In the genomic region with DNA sequence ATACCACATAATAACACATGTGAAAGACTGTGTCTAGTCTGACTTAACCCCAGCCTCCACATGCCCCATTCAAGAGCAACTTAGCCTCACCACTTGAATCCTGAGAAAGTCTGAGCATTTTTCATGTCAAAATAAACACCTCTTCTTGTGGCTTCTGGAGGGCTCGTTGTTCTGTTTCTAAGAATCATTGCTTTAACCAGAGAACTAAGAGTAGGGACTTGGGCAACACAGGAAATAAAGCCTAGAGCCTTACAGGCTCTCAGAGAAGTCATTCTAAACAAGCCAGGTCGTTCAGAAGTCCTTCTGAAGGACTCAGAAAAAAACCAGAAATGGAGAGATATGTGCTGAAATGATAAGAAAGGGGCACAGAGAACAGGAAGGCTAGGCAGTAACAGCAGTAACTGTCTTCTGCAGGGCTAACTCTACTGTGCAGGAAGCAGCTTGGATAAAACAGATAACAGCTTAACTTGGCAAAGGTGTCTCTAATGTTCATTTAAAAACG, we compare ENCODE assay signal across 22 mouse cellular contexts. TPM values are rescaled to one million over a fixed set of nuclear protein-coding genes. Genes with fewer than 3 reads are reported as not detected.
A peak's percentile ranks its signal among the peaks of the same experiment; 100 is the strongest.
DNase-seq lines count a peak whose midpoint lies in the region; ATAC-seq and TF ChIP-seq lines count a peak whose summit lies in the region.
"Had no signal": no experiment of that assay in that cellular context is flagged by ENCODE, and none has a peak within 500 bp of the region (broad histone marks: within the 10 kb centered on the region; RNA-seq: fewer than 3 reads in every experiment).

No protein-coding gene starts in this region.

- no peak overlapping the region for H3K9ac ChIP-seq in stomach, embryonic 14.5 days (replicated peaks; ENCODE audit: low read depth, low read length)
- no peak overlapping the region for H3K9ac ChIP-seq in stomach, postnatal 0 days (ENCODE audit: low read length)
- H3K9ac ChIP-seq in liver, embryonic 15.5 days = peak overlapping the region; percentile 6; the same call in 1 of the 2 replicates
- H3K9ac ChIP-seq in heart, embryonic 12.5 days = no peak overlapping the region
- H3K9ac ChIP-seq: embryonic facial prominence, embryonic 12.5 days; forebrain, embryonic 13.5 days; limb, embryonic 12.5 days; neural tube, embryonic 13.5 days had no signal

- ATAC-seq in stomach, embryonic 14.5 days (ENCODE audit: insufficient number of reproducible peaks, insufficient read depth, low FRiP score, low read depth) = peak; percentile 33; the same call in 1 of the 2 replicates
- ATAC-seq in stomach, postnatal 0 days (ENCODE audit: low FRiP score, low TSS enrichment) = no peak
- ATAC-seq in erythroblast, adult 5-6 weeks (replicated peaks; ENCODE audit: low FRiP score, poor library complexity, severe bottlenecking) = peak; percentile 82
- peak; percentile 92 for ATAC-seq in liver, embryonic 15.5 days (ENCODE audit: insufficient read depth)
- no peak for ATAC-seq in heart, embryonic 12.5 days (ENCODE audit: insufficient number of reproducible peaks, low FRiP score)
- ATAC-seq: forebrain, embryonic 13.5 days; hindbrain, postnatal 0 days; midbrain, embryonic 16.5 days; Patski had no signal

- no peaks in the 10 kb centered on the region for H3K9me3 ChIP-seq in stomach, embryonic 14.5 days (ENCODE audit: control insufficient read depth, low read depth, low read length)
- H3K9me3 ChIP-seq in stomach, postnatal 0 days (ENCODE audit: control insufficient read depth, low read length) = no peaks in the 10 kb centered on the region
- no peaks in the 10 kb centered on the region for H3K9me3 ChIP-seq in liver, embryonic 15.5 days (replicated peaks)
- H3K9me3 ChIP-seq in heart, embryonic 12.5 days (replicated peaks) = no peaks in the 10 kb centered on the region
- H3K9me3 ChIP-seq: embryonic facial prominence, embryonic 12.5 days; forebrain, embryonic 13.5 days; limb, embryonic 12.5 days; neural tube, embryonic 13.5 days had no signal

- no peaks in the 10 kb centered on the region for H3K4me1 ChIP-seq in stomach, embryonic 14.5 days (ENCODE audit: control insufficient read depth, insufficient read depth, low read length)
- no peaks in the 10 kb centered on the region for H3K4me1 ChIP-seq in stomach, postnatal 0 days (replicated peaks; ENCODE audit: control insufficient read depth, insufficient read depth)
- H3K4me1 ChIP-seq in liver, embryonic 15.5 days (replicated peaks) = peaks cover 64% of the 10 kb centered on the region
- H3K4me1 ChIP-seq in heart, embryonic 12.5 days (replicated peaks) = peaks cover 7% of the 10 kb centered on the region; the same call in 1 of the 2 replicates
- H3K4me1 ChIP-seq: embryonic facial prominence, embryonic 12.5 days; forebrain, embryonic 13.5 days; limb, embryonic 12.5 days; neural tube, embryonic 13.5 days had no signal

- no peak for TF ChIP-seq EP300 in stomach, postnatal 0 days (optimal IDR thresholded peaks at IDR 0.05)

- no peak for DNase-seq in stomach, postnatal 0 days (ENCODE audit: low spot score)
- no peak for DNase-seq in adrenal gland, adult 18-20 months (ENCODE audit: low spot score in 2 of 2)
- DNase-seq in natural killer cell, adult 2 months (ENCODE audit: low spot score in 2 of 2) = no peak
- DNase-seq in layer of hippocampus, adult 11-12 months (ENCODE audit: low spot score) = no peak
- DNase-seq: adrenal gland, adult 2 months; cerebellum, postnatal 25 days; heart, adult 18-20 months; heart, postnatal 10 days; lung, postnatal 14 days; spleen, adult 18-20 months had no signal

- H3K27ac ChIP-seq in stomach, embryonic 14.5 days (ENCODE audit: low read length) = no peak overlapping the region
- H3K27ac ChIP-seq in stomach, postnatal 0 days (replicated peaks) = no peak overlapping the region
- peak overlapping the region; percentile 87 for H3K27ac ChIP-seq in liver, embryonic 15.5 days (replicated peaks)
- H3K27ac ChIP-seq in heart, embryonic 12.5 days (ENCODE audit: poor library complexity, severe bottlenecking) = no peak overlapping the region; the same call in 1 of the 2 replicates
- H3K27ac ChIP-seq: embryonic facial prominence, embryonic 12.5 days; forebrain, embryonic 13.5 days; hindbrain, postnatal 0 days; kidney, postnatal 0 days; limb, embryonic 12.5 days; neural tube, embryonic 13.5 days had no signal

- H3K4me2 ChIP-seq in stomach, embryonic 14.5 days (replicated peaks; ENCODE audit: low read depth, low read length) = no peak overlapping the region
- H3K4me2 ChIP-seq in stomach, postnatal 0 days (replicated peaks; ENCODE audit: low read depth) = no peak overlapping the region
- H3K4me2 ChIP-seq in liver, embryonic 15.5 days = peak overlapping the region; percentile 56
- no peak overlapping the region for H3K4me2 ChIP-seq in heart, embryonic 12.5 days
- H3K4me2 ChIP-seq: embryonic facial prominence, embryonic 12.5 days; forebrain, embryonic 13.5 days; limb, embryonic 12.5 days; neural tube, embryonic 13.5 days had no signal

- WGBS in stomach, embryonic 14.5 days = 30% methylated on average over 3 of the region's 3 CpGs
- 33% methylated on average over 3 of the region's 3 CpGs for WGBS in stomach, postnatal 0 days
- 5% methylated on average over 3 of the region's 3 CpGs for WGBS in liver, embryonic 15.5 days (ENCODE audit: insufficient replicate concordance)
- WGBS in heart, embryonic 12.5 days = 18% methylated on average over 3 of the region's 3 CpGs

- no peak overlapping the region for H3K4me3 ChIP-seq in stomach, embryonic 14.5 days (ENCODE audit: low read depth, low read length)
- no peak overlapping the region for H3K4me3 ChIP-seq in stomach, postnatal 0 days (ENCODE audit: low read depth, low read length)
- peak overlapping the region; percentile 17 for H3K4me3 ChIP-seq in liver, embryonic 15.5 days (replicated peaks)
- no peak overlapping the region for H3K4me3 ChIP-seq in heart, embryonic 12.5 days
- H3K4me3 ChIP-seq: embryonic facial prominence, embryonic 12.5 days; forebrain, embryonic 13.5 days; limb, embryonic 12.5 days; neural tube, embryonic 13.5 days had no signal

- no peaks in the 10 kb centered on the region for H3K36me3 ChIP-seq in stomach, embryonic 14.5 days (ENCODE audit: control insufficient read depth, insufficient read depth, low read length)
- no peaks in the 10 kb centered on the region for H3K36me3 ChIP-seq in stomach, postnatal 0 days (ENCODE audit: control insufficient read depth, insufficient read depth, low read length)
- peaks cover 60% of the 10 kb centered on the region for H3K36me3 ChIP-seq in liver, embryonic 15.5 days (replicated peaks)
- no peaks in the 10 kb centered on the region for H3K36me3 ChIP-seq in heart, embryonic 12.5 days
- H3K36me3 ChIP-seq: embryonic facial prominence, embryonic 12.5 days; limb, embryonic 12.5 days; neural tube, embryonic 13.5 days had no signal

- no peaks in the 10 kb centered on the region for H3K27me3 ChIP-seq in stomach, embryonic 14.5 days (ENCODE audit: control insufficient read depth, insufficient read depth, low read length)
- no peaks in the 10 kb centered on the region for H3K27me3 ChIP-seq in stomach, postnatal 0 days (ENCODE audit: control insufficient read depth, insufficient read depth, low read length)
- H3K27me3 ChIP-seq in liver, embryonic 15.5 days = no peaks in the 10 kb centered on the region
- no peaks in the 10 kb centered on the region for H3K27me3 ChIP-seq in heart, embryonic 12.5 days (replicated peaks)
- H3K27me3 ChIP-seq: embryonic facial prominence, embryonic 12.5 days; forebrain, embryonic 13.5 days; limb, embryonic 12.5 days; neural tube, embryonic 13.5 days; Patski had no signal

- TF ChIP-seq CTCF in stomach, postnatal 0 days (IDR thresholded peaks at IDR 0.05; ENCODE audit: low read depth) = no peak

RNA-seq across cellular contexts. Expression of a gene that starts 14.9 kb away (rescaled TPM):
- 5.8 TPM in 2 replicates for polyA plus RNA-seq in stomach, embryonic 14.5 days (2014; fragmentation: Nextera tagmentation; extraction: Ambion mirVana)
- polyA plus RNA-seq in stomach, postnatal 0 days (2015; fragmentation: Nextera tagmentation; extraction: Ambion mirVana) = 1.3 TPM in 2 replicates
- total RNA-seq in erythroblast, adult 5-6 weeks (2015; ENCODE audit: low replicate concordance) = 241 and 252 TPM in 2 replicates
- total RNA-seq in erythroblast, adult 5-6 weeks (2017; ENCODE audit: low replicate concordance) = 298 and 384 TPM in 2 replicates
- polyA plus RNA-seq in liver, embryonic 15.5 days (2015; fragmentation: Nextera tagmentation; extraction: Ambion mirVana) = 27.7 and 30.8 TPM in 2 replicates
- total RNA-seq in adrenal gland, adult 18-20 months (2021) = 1 to 10 TPM; 2.2 to 4.9 TPM
- polyA plus RNA-seq in heart, embryonic 12.5 days (2016; fragmentation: Nextera tagmentation; extraction: Ambion mirVana) = 8.8 and 9.2 TPM in 2 replicates

Comparison
In these comparisons a context has a peak if more than half of its experiments do, and no peak if none do; other contexts are left out.
1. ATAC-seq: peak in stomach, embryonic 14.5 days (single experiment), erythroblast, adult 5-6 weeks (single experiment) and liver, embryonic 15.5 days (single experiment); none in stomach, postnatal 0 days (single experiment) and heart, embryonic 12.5 days (single experiment).